Mouse (Mus musculus) hindbrain, embryonic 16.5 days (tissue): ENCODE measurements around the gene Kif1a. TPM values are rescaled to one million over a fixed set of nuclear protein-coding genes. Genes with fewer than 3 reads are reported as not detected.

ENCODE experiments used
- ATAC-seq: fragments of 200-750 bp; cut with Nextera tagmentation; 2 replicates; pipeline ENCODE4 v1.8.0; 2017; ENCODE audit warnings: moderate TSS enrichment, moderate library complexity
- H3K27ac ChIP-seq: fragments of 300-500 bp; sonication (generic); 2 replicates; pipeline ENCODE4 v1.5.1; 2014; ENCODE audit warnings: low read depth, mild to moderate bottlenecking, control low read depth, low read length, moderate library complexity
- H3K27me3 ChIP-seq: fragments of 300-500 bp; sonication (generic); replicated peaks from 2 replicates; pipeline ENCODE4 v1.6.1; 2014; ENCODE audit warnings: low read length; ENCODE audit not compliant: control insufficient read depth, insufficient read depth
- H3K36me3 ChIP-seq: fragments of 300-500 bp; sonication (generic); 2 replicates; pipeline ENCODE4 v1.6.1; 2014; ENCODE audit warnings: mild to moderate bottlenecking, low read length, moderate library complexity, mixed read lengths; ENCODE audit not compliant: control insufficient read depth, insufficient read depth
- H3K4me1 ChIP-seq: fragments of 300-500 bp; sonication (generic); 2 replicates; pipeline ENCODE4 v1.6.1; 2014; ENCODE audit warnings: low read depth, low read length; ENCODE audit not compliant: control insufficient read depth, insufficient read depth
- H3K4me2 ChIP-seq: fragments of 300-500 bp; sonication (generic); 2 replicates; pipeline ENCODE4 v1.6.1; 2014; ENCODE audit warnings: mild to moderate bottlenecking, low read length, control low read depth, moderate library complexity
- H3K4me3 ChIP-seq: fragments of 300-500 bp; sonication (generic); 2 replicates; pipeline ENCODE4 v1.5.1; 2014; ENCODE audit warnings: mild to moderate bottlenecking, low read length, control low read depth, moderate library complexity
- H3K9ac ChIP-seq: fragments of 300-500 bp; sonication (generic); 2 replicates; pipeline ENCODE4 v1.6.1; 2014; ENCODE audit warnings: low read depth, mild to moderate bottlenecking, control low read depth, low read length, moderate library complexity
- H3K9me3 ChIP-seq: fragments of 300-500 bp; sonication (generic); 2 replicates; pipeline ENCODE4 v1.6.1; 2014; ENCODE audit warnings: mild to moderate bottlenecking, low read length, moderate library complexity; ENCODE audit not compliant: control insufficient read depth
- WGBS: fragments of 180-500 bp; shearing (Covaris S2); extraction: QIAGEN DNeasy Blood & Tissue Kit; methylation state at CpG from one replicate; pipeline ENCODE4 v1.1.7; 2014; 5-methylcytosine and 5-hydroxymethylcytosine counted together
- polyA plus RNA-seq: library from polyadenylated mRNA; unstranded; fragments of >200 nt; fragmentation: Nextera tagmentation; extraction: Ambion mirVana; gene quantifications from 2 replicates; pipeline ENCODE4 v1.2.1, GENCODE M21; 2015

The Kif1a gene
- polyA plus RNA-seq, 1 experiment from 2014 or later: 573 TPM

DNA sequence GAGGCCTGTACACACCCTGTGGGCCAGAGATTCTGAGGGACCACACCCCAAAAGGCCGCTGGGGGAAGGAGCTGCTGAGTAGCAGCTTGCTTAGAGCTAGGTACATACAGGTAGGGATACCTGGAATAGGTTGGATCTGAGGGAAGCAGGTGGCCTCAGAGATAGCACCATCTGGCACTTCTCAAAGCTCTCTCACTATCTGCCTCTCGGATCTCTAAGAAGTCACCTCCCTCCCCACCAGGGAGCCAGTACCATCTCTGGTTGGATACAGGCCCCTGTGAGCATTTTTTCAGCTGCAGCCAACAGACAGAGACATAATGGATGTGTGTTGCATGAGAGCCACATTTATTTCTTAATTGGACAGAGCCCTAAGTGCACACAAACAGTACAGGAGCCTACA lies 86.6 kb downstream of the Kif1a start:
- Histone ChIP-seq H3K27ac (no peak overlapping the region), H3K4me1 (no peaks in the 10 kb centered on the region), H3K9me3 (no peaks in the 10 kb centered on the region), H3K4me2 (no peak overlapping the region), H3K36me3 (peaks cover 24% of the 10 kb centered on the region), H3K4me3 (no peak overlapping the region), H3K27me3 (no peaks in the 10 kb centered on the region), H3K9ac (no peak overlapping the region)
- 61% methylated on average over 2 of the region's 2 CpGs for WGBS
- 0 out of 2 replicates have a peak, but pooled peaks have one; percentile 8 for ATAC-seq

DNA sequence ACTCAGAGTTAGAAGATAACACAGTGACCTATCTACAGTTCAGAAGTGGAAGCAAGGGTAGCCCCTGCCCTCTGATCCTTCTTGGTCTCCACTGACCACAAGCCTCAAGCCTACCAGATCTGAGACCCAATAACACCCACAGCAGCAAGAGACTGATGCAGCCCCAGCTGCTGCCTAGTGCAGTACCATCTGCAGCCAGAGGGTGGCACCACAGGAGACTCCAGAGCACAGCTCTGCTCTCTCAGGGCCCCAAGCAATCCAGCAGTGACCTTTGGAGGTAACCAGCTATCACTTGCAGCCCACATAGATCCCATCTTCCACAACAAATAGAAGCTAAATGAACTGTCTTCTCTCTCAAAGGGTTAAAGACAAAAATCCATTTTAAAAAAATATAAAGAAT lies 87.3 kb downstream of the Kif1a start:
- Histone ChIP-seq H3K4me3 (no peak overlapping the region), H3K4me1 (no peaks in the 10 kb centered on the region), H3K9ac (no peak overlapping the region), H3K27ac (no peak overlapping the region), H3K27me3 (no peaks in the 10 kb centered on the region), H3K4me2 (no peak overlapping the region), H3K36me3 (peaks cover 18% of the 10 kb centered on the region), H3K9me3 (no peaks in the 10 kb centered on the region)
- ATAC-seq: peak; percentile 40

DNA sequence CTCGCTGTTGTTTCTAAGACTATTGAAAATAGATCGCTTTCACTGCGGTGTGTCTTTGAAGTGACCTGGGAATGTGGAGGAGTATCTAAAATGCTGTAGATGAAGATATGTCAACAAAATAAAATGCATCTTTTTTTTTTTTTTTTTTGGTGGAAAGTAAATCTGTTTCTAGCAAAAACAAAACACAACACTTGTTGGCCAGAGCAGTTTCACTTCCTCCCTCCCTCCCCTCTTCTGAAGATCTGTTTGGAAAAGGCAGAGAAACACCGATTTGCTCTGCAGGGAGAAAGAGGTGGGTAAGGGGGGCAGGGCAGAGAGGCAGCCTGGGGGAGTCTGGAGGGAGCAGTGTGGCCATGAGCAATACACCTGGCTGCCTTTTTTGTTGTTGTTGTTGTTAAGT lies 88.4 kb downstream of the Kif1a start:
- no peaks in the 10 kb centered on the region for H3K9me3 ChIP-seq
- no peaks in the 10 kb centered on the region for H3K27me3 ChIP-seq
- ATAC-seq: no peak
- no peaks in the 10 kb centered on the region for H3K4me1 ChIP-seq
- H3K4me3 ChIP-seq: no peak overlapping the region
- no peak overlapping the region for H3K9ac ChIP-seq
- no peak overlapping the region for H3K4me2 ChIP-seq
- no peak overlapping the region for H3K27ac ChIP-seq
- peaks cover 9% of the 10 kb centered on the region; the same call in 1 of the 2 replicates for H3K36me3 ChIP-seq
- WGBS: 86% methylated on average over 4 of the region's 4 CpGs

DNA sequence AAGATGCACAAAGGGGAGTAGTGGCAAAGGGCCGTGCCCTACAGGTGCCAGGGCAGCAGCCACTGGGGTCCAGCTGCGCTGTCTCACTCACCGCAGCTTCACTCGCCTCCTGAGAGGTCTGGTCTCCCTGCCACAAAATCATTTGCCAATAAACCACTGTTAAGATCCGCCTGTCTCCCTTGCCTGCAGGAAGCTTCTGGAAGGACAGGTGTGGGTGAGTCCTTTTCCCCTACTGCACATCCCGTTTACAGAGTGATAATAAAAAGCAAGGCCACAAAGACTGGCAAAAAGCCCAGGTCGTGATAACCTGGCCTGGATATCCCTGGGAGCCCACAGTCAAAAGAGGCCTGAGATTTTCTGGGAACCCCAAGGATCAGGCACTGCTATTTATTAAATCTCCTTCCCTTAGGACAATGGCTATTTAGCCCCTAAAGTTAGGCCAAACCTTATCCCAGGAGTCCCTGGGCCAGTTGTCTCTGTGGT lies 89.6 kb downstream of the Kif1a start:
- no peak overlapping the region for H3K27ac ChIP-seq
- no peak overlapping the region for H3K4me2 ChIP-seq
- H3K27me3 ChIP-seq: no peaks in the 10 kb centered on the region
- no peak for ATAC-seq
- H3K9ac ChIP-seq: no peak overlapping the region
- H3K4me1 ChIP-seq: no peaks in the 10 kb centered on the region
- 76% methylated on average over 7 of the region's 7 CpGs for WGBS
- no peak overlapping the region for H3K4me3 ChIP-seq
- no peaks in the 10 kb centered on the region for H3K36me3 ChIP-seq
- H3K9me3 ChIP-seq: no peaks in the 10 kb centered on the region

DNA sequence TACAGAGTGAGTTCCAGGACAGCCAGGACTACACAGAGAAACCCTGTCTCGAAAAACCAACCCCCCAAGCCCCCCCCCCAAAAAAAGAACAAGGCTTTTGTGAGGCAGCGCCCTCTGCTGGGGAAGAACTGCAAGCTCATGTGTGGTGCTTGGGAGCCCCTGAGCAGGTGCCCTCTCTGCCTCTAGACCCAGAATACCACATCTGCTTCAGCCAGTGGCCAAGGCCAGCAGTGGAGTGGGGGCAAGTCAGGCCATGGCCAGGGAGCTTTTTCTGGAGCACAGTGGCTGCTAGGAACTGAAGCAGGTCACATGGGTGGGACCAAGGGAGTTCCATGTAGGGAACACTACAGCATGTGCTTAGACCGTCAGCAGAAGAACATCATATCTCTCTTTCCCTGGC lies 91.0 kb downstream of the Kif1a start:
- Histone ChIP-seq H3K36me3 (no peaks in the 10 kb centered on the region), H3K4me1 (no peaks in the 10 kb centered on the region), H3K9me3 (no peaks in the 10 kb centered on the region), H3K27me3 (no peaks in the 10 kb centered on the region), H3K9ac (no peak overlapping the region), H3K4me2 (no peak overlapping the region), H3K4me3 (no peak overlapping the region), H3K27ac (no peak overlapping the region)
- WGBS: 25% methylated on average over 3 of the region's 3 CpGs
- no peak for ATAC-seq

DNA sequence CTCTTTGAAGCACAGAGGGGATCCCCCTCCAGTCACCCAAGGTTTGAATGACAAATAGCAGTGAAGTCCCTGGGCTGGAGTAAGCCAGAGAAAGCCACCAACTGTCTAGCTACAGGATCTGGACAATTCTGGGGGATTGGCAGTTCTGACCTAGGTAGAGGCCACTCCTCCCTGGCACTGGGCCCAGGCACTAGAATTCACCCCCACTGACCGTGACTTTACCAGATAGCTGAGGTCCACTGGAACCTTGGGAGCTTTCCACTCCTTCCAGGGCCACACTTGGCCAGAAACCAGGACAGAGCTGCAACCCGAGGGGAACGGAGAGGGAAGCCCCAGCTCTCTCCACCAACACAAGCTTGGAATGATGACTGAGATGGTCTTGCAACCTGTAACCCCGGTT lies 92.6 kb downstream of the Kif1a start:
- Histone ChIP-seq H3K9ac (no peak overlapping the region), H3K4me2 (no peak overlapping the region), H3K36me3 (no peaks in the 10 kb centered on the region), H3K4me3 (no peak overlapping the region), H3K27ac (no peak overlapping the region), H3K4me1 (no peaks in the 10 kb centered on the region), H3K27me3 (no peaks in the 10 kb centered on the region), H3K9me3 (no peaks in the 10 kb centered on the region)
- WGBS: 63% methylated on average over 4 of the region's 4 CpGs
- no peak for ATAC-seq

DNA sequence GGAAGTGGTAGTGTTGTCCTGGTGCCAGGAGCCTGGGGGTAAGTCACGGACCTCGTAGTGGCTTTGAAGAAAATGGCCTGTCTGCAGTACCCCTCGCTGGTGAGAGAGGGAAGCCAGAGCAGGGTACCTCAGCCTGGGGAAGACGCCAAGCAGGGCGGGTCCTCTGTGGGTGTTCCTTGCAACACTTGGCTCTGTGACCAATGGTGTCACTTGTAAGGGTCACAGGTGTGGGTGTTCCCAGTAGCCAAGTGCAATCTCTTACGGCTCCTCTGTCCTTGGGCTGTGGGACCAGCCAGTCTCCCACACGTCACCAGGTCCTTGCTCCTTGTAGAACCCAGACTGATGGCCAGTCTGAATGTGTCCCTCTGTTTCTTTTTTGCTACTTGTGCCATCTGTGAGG lies 95.7 kb downstream of the Kif1a start, which contains the start of gene Aqp12:
Aqp12 (plus strand) TSS at position 274 of the 400 bp plus-strand sequence.
- no peak within 1 kb of the TSS for H3K4me2 ChIP-seq
- ATAC-seq: no peak

DNA sequence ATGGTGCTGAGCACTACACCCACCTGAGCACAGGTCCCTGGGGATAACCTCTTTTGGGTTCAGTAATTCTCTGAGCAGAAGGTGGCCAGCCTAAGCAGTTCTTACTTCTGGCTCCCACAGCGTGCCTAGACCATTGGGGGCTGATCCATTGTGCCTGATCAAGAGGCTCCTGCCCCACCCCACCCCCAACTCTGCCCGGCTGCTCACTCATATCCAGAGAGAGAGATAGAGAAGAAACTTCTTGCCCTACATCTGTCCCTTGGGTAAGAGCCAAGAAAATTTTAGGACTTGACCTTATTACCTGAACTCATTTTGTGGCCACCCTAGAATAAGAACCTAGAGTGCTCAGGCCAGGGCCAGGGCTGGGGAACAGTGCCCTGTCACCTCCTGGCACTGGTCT lies 108.9 kb downstream of the Kif1a start:
- H3K4me2 ChIP-seq: no peak overlapping the region
- H3K9me3 ChIP-seq: no peaks in the 10 kb centered on the region
- no peaks in the 10 kb centered on the region for H3K4me1 ChIP-seq
- H3K9ac ChIP-seq: no peak overlapping the region
- ATAC-seq: no peak
- H3K27ac ChIP-seq: no peak overlapping the region
- no peaks in the 10 kb centered on the region for H3K27me3 ChIP-seq
- 64% methylated on average over 2 of the region's 2 CpGs for WGBS
- H3K36me3 ChIP-seq: no peaks in the 10 kb centered on the region
- H3K4me3 ChIP-seq: no peak overlapping the region

More for the DNA sequence above, 95.7 kb downstream of the Kif1a start, which contains the start of gene Aqp12:
- Histone ChIP-seq H3K27ac (no peak within 1 kb of the TSS), H3K4me3 (no peak within 1 kb of the TSS), H3K4me1 (no peaks in the 10 kb centered on the region), H3K27me3 (no peaks in the 10 kb centered on the region), H3K9me3 (no peaks in the 10 kb centered on the region), H3K36me3 (no peaks in the 10 kb centered on the region), H3K9ac (no peak within 1 kb of the TSS)
- WGBS: 71% methylated on average over 7 of the region's 7 CpGs

DNA sequence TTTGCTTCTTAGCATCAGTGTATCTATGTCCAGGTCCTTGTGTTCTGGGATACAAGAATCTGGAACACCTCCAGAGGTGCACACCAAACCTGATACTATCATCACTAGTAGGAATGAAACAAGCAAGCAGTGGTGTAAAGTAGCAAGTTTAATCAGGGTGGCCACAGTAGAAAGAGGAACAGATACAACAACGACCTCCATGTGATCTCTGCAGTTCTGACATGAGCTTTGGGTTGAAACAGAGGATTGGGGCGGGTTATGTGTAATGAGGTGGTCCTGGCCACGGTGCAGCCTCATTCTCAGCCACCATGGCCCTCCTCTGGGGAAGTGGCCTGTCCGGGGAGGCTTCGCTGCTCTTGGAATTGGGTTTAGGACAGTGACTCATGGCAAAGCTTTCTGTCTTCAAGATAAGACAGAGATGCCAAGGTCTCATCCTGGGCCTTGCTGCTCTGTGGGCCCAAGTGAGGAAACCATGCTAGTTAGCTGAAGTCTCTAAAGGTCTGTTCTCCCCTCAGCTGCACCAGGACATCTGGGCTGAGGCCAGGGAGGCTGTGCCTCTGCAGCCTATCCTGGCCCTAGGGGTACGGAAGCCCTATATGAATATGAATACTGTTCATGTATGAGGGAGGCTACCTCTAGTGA lies 109.4 kb downstream of the Kif1a start:
- Histone ChIP-seq H3K9ac (no peak overlapping the region), H3K36me3 (no peaks in the 10 kb centered on the region), H3K4me2 (no peak overlapping the region), H3K9me3 (no peaks in the 10 kb centered on the region), H3K4me1 (no peaks in the 10 kb centered on the region), H3K27ac (no peak overlapping the region), H3K4me3 (no peak overlapping the region), H3K27me3 (no peaks in the 10 kb centered on the region)
- no peak for ATAC-seq
- 83% methylated on average over 6 of the region's 6 CpGs for WGBS
